Mouse (Mus musculus) MEL (cell line): ENCODE results near the gene Gm44805. TPM values are rescaled to one million over a fixed set of nuclear protein-coding genes. Genes with fewer than 3 reads are reported as not detected.

Source experiments
- DNase-seq: peaks from one replicate; pipeline ENCODE4 v3.0.0; 2011; ENCODE audit warnings: low read depth, low spot score
- H3K27ac ChIP-seq: 2 replicates; pipeline ENCODE4 v1.5.1; 2012; ENCODE audit warnings: low read depth, mild to moderate bottlenecking, control low read depth, low read length, moderate library complexity; ENCODE audit not compliant: control insufficient read depth
- H3K27me3 ChIP-seq, 2 experiments: fragments of 150-350 bp in 1 of 2; sonication (generic) in 1 of 2; 2 replicates each; pipeline ENCODE4 v1.6.1; 2012; ENCODE audit warnings: low read length in 2 of 2, mild to moderate bottlenecking in 2 of 2, improper control_type of control experiment in 1 of 2, moderate library complexity in 1 of 2; ENCODE audit not compliant: insufficient read depth in 2 of 2, control insufficient read depth in 1 of 2
- H3K36me3 ChIP-seq, 2 experiments: 2 replicates each; pipeline ENCODE4 v1.6.1; 2012 to 2014; ENCODE audit warnings: low read length in 2 of 2, improper control_type of control experiment in 1 of 2, inconsistent platforms in 1 of 2, mild to moderate bottlenecking in 1 of 2; ENCODE audit not compliant: insufficient read depth in 2 of 2, control insufficient read depth in 1 of 2
- H3K4me1 ChIP-seq, 2 experiments: fragments of 150-350 bp in 1 of 2; sonication (generic) in 1 of 2; 2 replicates each; pipeline ENCODE4 v1.6.1; 2012; ENCODE audit warnings: low read length in 2 of 2, improper control_type of control experiment in 1 of 2, mild to moderate bottlenecking in 1 of 2; ENCODE audit not compliant: insufficient read depth in 2 of 2, control insufficient read depth in 1 of 2
- H3K4me3 ChIP-seq, 2 experiments: fragments of 150-350 bp in 1 of 2; sonication (generic) in 1 of 2; 2 replicates each; pipeline ENCODE4 v1.5.1; 2012; ENCODE audit warnings: low read depth in 2 of 2, low read length in 2 of 2, mild to moderate bottlenecking in 2 of 2, moderate library complexity in 2 of 2, control low read depth in 1 of 2, improper control_type of control experiment in 1 of 2; ENCODE audit not compliant: control insufficient read depth in 1 of 2, insufficient read depth in 1 of 2
- H3K79me2 ChIP-seq: 2 replicates; pipeline ENCODE4 v1.6.1; 2012; ENCODE audit warnings: mild to moderate bottlenecking, low read length, moderate library complexity; ENCODE audit not compliant: control insufficient read depth, poor library complexity, insufficient read depth
- H3K9ac ChIP-seq: 2 replicates; pipeline ENCODE4 v1.6.1; 2012; ENCODE audit warnings: low read depth, mild to moderate bottlenecking, control low read depth, low read length, moderate library complexity; ENCODE audit not compliant: control insufficient read depth, poor library complexity, severe bottlenecking
- H3K9me3 ChIP-seq: fragments of 150-350 bp; sonication (generic); replicated peaks from 2 replicates; pipeline ENCODE4 v1.6.1; 2012; ENCODE audit warnings: mild to moderate bottlenecking, low read length, improper control_type of control experiment, moderate library complexity; ENCODE audit not compliant: insufficient read depth
- CHD1 ChIP-seq: IDR thresholded peaks from 2 replicates; pipeline ENCODE4 v1.6.1; 2012; ENCODE audit warnings: low read depth, mild to moderate bottlenecking, inconsistent platforms, low read length, improper control_type of control experiment
- CHD2 ChIP-seq: IDR thresholded peaks from 2 replicates; pipeline ENCODE4 v1.6.1; 2011; ENCODE audit warnings: low read length, improper control_type of control experiment
- E2F4 ChIP-seq: IDR thresholded peaks from 2 replicates; pipeline ENCODE4 v1.6.1; 2011; ENCODE audit warnings: low read depth, low read length, improper control_type of control experiment, borderline replicate concordance
- EP300 ChIP-seq, 2 experiments: IDR thresholded peaks; 2 replicates each; pipeline ENCODE4 v1.6.1; 2011; ENCODE audit warnings: improper control_type of control experiment in 2 of 2, low read length in 2 of 2, low read depth in 1 of 2, mild to moderate bottlenecking in 1 of 2
- ETS1 ChIP-seq: IDR thresholded peaks from 2 replicates; pipeline ENCODE4 v1.6.1; 2012; ENCODE audit warnings: low read depth, mild to moderate bottlenecking, inconsistent platforms, low read length, improper control_type of control experiment, moderate library complexity
- GABPA ChIP-seq: IDR thresholded peaks from 2 replicates; pipeline ENCODE4 v1.6.1; 2012; ENCODE audit warnings: low read depth, mild to moderate bottlenecking, inconsistent platforms, low read length, improper control_type of control experiment, moderate library complexity
- JUND ChIP-seq: IDR thresholded peaks from 2 replicates; pipeline ENCODE4 v1.6.1; 2011; ENCODE audit warnings: low read depth, mild to moderate bottlenecking, improper control_type of control experiment, low read length
- KAT2A ChIP-seq: conservative IDR thresholded peaks from 2 replicates; pipeline ENCODE4 v1.6.1; 2012; ENCODE audit warnings: low read depth, low read length, improper control_type of control experiment, inconsistent platforms
- MAFK ChIP-seq: IDR thresholded peaks from 2 replicates; pipeline ENCODE4 v1.6.1; 2011; ENCODE audit warnings: low read depth, mild to moderate bottlenecking, low read length, improper control_type of control experiment, borderline replicate concordance
- MAZ ChIP-seq: IDR thresholded peaks from 2 replicates; pipeline ENCODE4 v1.6.1; 2012; ENCODE audit warnings: low read depth, mild to moderate bottlenecking, inconsistent platforms, low read length, improper control_type of control experiment
- MEF2A ChIP-seq: IDR thresholded peaks from 2 replicates; pipeline ENCODE4 v1.6.1; 2014; ENCODE audit warnings: low read depth, mild to moderate bottlenecking, inconsistent platforms, low read length, improper control_type of control experiment; ENCODE audit not compliant: poor library complexity, insufficient replicate concordance, severe bottlenecking; ENCODE audit errors: extremely low read depth
- MYB ChIP-seq: IDR thresholded peaks from 2 replicates; pipeline ENCODE4 v1.6.1; 2011; ENCODE audit warnings: mild to moderate bottlenecking, low read depth, low read length, improper control_type of control experiment
- MYC ChIP-seq: IDR thresholded peaks from 2 replicates; pipeline ENCODE4 v1.6.1; 2011; ENCODE audit warnings: low read depth, mild to moderate bottlenecking, low read length, improper control_type of control experiment, moderate library complexity
- NELFE ChIP-seq: IDR thresholded peaks from 2 replicates; pipeline ENCODE4 v1.6.1; 2011; ENCODE audit warnings: low read depth, low read length, improper control_type of control experiment
- POLR2A ChIP-seq, 2 experiments: IDR thresholded peaks; 2 replicates each; pipeline ENCODE4 v1.6.1; 2011 to 2012; ENCODE audit warnings: low read length in 2 of 2, mild to moderate bottlenecking in 2 of 2, control low read depth in 1 of 2, improper control_type of control experiment in 1 of 2, low read depth in 1 of 2, moderate library complexity in 1 of 2; ENCODE audit not compliant: control insufficient read depth in 1 of 2, insufficient read depth in 1 of 2, poor library complexity in 1 of 2
- POLR2AphosphoS5 ChIP-seq: IDR thresholded peaks from 2 replicates; pipeline ENCODE4 v1.6.1; 2012; ENCODE audit warnings: low read depth, borderline replicate concordance, mild to moderate bottlenecking, inconsistent platforms, low read length, moderate library complexity, mixed read lengths
- RCOR1 ChIP-seq: IDR thresholded peaks from 2 replicates; pipeline ENCODE4 v1.6.1; 2012; ENCODE audit warnings: low read depth, mild to moderate bottlenecking, inconsistent platforms, low read length, improper control_type of control experiment
- SIN3A ChIP-seq: IDR thresholded peaks from 2 replicates; pipeline ENCODE4 v1.6.1; 2012; ENCODE audit warnings: low read length, improper control_type of control experiment, inconsistent platforms
- TAL1 ChIP-seq: IDR thresholded peaks from 2 replicates; pipeline ENCODE4 v1.6.1; 2012; ENCODE audit warnings: mild to moderate bottlenecking, inconsistent platforms, low read length, moderate library complexity, mixed read lengths
- TBP ChIP-seq: IDR thresholded peaks from 2 replicates; pipeline ENCODE4 v1.8.0; 2011; ENCODE audit warnings: low read depth, low read length, improper control_type of control experiment
- UBTF ChIP-seq: IDR thresholded peaks from 2 replicates; pipeline ENCODE4 v1.6.1; 2012; ENCODE audit warnings: low read depth, mild to moderate bottlenecking, inconsistent platforms, low read length, improper control_type of control experiment, moderate library complexity, borderline replicate concordance; ENCODE audit not compliant: insufficient read depth
- USF1 ChIP-seq: IDR thresholded peaks from 2 replicates; pipeline ENCODE4 v1.6.1; 2014; ENCODE audit warnings: low read depth, mild to moderate bottlenecking, inconsistent platforms, low read length, improper control_type of control experiment, moderate library complexity
- USF2 ChIP-seq, 2 experiments: IDR thresholded peaks; 2 replicates each; pipeline ENCODE4 v1.6.1; 2011 to 2012; ENCODE audit warnings: improper control_type of control experiment in 2 of 2, low read length in 2 of 2, borderline replicate concordance in 1 of 2, inconsistent platforms in 1 of 2, low read depth in 1 of 2, mild to moderate bottlenecking in 1 of 2; ENCODE audit not compliant: insufficient read depth in 1 of 2
- ZNF384 ChIP-seq: IDR thresholded peaks from 2 replicates; pipeline ENCODE4 v1.6.1; 2012; ENCODE audit warnings: low read depth, mild to moderate bottlenecking, inconsistent platforms, low read length, improper control_type of control experiment
- polyA plus RNA-seq, 2 experiments: library from polyadenylated mRNA; stranded (reverse) in 1 of 2; unstranded in 1 of 2; fragments of >175 nt in 1 of 2; fragments of >200 nt in 1 of 2; gene quantifications; 2 replicates each; pipeline versions ENCODE4 v1.2.1 to v1.2.4; 2012; ENCODE audit warnings: low replicate concordance in 2 of 2, low read depth in 1 of 2; ENCODE audit not compliant: insufficient read length in 2 of 2, insufficient read depth in 1 of 2, missing spikeins in 1 of 2
- total RNA-seq: library from RNA; depleted of rRNA; stranded (reverse); fragments of 300-350 nt; gene quantifications from 2 replicates; pipeline ENCODE4 v1.2.3, GENCODE M21; 2012

Gene Gm44805
- total and polyA plus RNA-seq, 3 experiments: not detected

DNA sequence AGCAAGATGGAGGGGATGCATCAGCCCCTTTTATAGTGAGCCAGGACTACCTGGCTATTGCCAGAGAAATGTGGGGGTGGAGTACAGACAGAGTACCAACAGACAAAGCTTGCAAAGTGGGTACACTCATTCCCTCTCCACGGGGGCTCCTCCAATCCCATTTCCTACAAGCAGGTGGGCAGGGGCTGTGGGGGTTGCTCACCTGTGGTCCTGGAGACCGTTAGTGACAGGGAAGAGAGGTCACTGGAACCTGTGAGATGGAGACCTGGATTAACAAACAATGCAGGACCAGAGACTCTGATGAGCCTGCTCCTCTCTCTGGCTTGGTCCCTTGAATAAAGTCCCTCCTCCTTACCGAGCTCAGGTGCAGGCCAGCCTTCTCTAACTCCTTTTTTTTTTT, 53.5 kb downstream of the Gm44805 start:
- Histone ChIP-seq H3K27me3 (no peaks in the 10 kb centered on the region), H3K27ac (no peak overlapping the region), H3K4me1 (peaks cover 3 to 15% of the 10 kb centered on the region in 2 experiments), H3K9ac (peak overlapping the region; percentile 42; the same call in 1 of the 2 replicates), H3K79me2 (no peaks in the 10 kb centered on the region; the same call in 1 of the 2 replicates), H3K4me3 (peak overlapping the region in 1 of 2 experiments; percentile 65; a peak in 2 of 4 replicates), H3K9me3 (no peaks in the 10 kb centered on the region), H3K36me3 (peaks cover 0 to 9% of the 10 kb centered on the region in 2 experiments; a peak in 2 of 4 replicates)
- DNase-seq: no peak
- TF ChIP-seq MAZ (no peak), CHD1 (no peak), ETS1 (no peak), EP300 (IDR thresholded peaks at IDR 0.05; ENCODE audit: low read depth in 1 of 2, low read length in 2 of 2) (no peak), RCOR1 (no peak), TAL1 (no peak), NELFE (no peak), MEF2A (no peak), ZNF384 (no peak), MYB (no peak), MAFK (no peak), UBTF (no peak), GABPA (no peak), TBP (no peak), POLR2A (IDR thresholded peaks at IDR 0.05; ENCODE audit: control insufficient read depth in 1 of 2, insufficient read depth in 1 of 2, low read depth in 1 of 2, low read length in 2 of 2, poor library complexity in 1 of 2) (no peak), MYC (no peak), CHD2 (no peak), JUND (no peak), SIN3A (no peak)

DNA sequence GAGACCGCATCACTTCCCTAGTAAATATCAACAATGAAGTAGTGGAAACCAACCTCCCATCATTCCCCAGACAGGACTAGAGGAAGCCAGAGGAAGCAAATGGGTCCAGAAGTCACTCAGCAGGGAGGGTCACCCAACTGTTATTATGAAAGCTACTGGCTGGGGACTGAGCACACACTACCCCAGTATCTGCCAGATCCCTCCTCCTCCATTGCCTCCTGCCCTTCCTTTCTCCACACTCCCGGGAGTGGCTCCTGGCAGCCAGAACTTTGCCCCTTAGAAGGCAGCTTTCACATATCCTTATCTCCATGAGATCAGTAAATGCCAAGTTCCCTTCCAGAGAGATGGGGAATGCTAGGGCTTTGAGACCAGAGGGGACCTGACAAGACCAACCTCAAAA, 57.8 kb downstream of the Gm44805 start:
- Histone ChIP-seq H3K4me1 (peaks cover 0 to 5% of the 10 kb centered on the region in 2 experiments; a peak in 2 of 4 replicates), H3K36me3 (peaks cover 0 to 3% of the 10 kb centered on the region in 2 experiments; a peak in 1 of 4 replicates), H3K27ac (no peak overlapping the region), H3K79me2 (no peaks in the 10 kb centered on the region), H3K27me3 (no peaks in the 10 kb centered on the region), H3K9ac (no peak overlapping the region), H3K4me3 (no peak overlapping the region), H3K9me3 (no peaks in the 10 kb centered on the region)
- no peak for DNase-seq
- no peak for TF ChIP-seq USF1
- TF ChIP-seq USF2 (IDR thresholded peaks at IDR 0.05; ENCODE audit: borderline replicate concordance in 1 of 2, insufficient read depth in 1 of 2, low read depth in 1 of 2, low read length in 2 of 2): no peak
- TF ChIP-seq RCOR1: no peak
- no peak for TF ChIP-seq POLR2AphosphoS5
- no peak for TF ChIP-seq ZNF384
- no peak for TF ChIP-seq SIN3A
- TF ChIP-seq EP300 (IDR thresholded peaks at IDR 0.05; ENCODE audit: low read depth in 1 of 2, low read length in 2 of 2): no peak
- TF ChIP-seq E2F4: no peak
- no peak for TF ChIP-seq TBP
- TF ChIP-seq KAT2A: no peak
- TF ChIP-seq GABPA: no peak
- no peak for TF ChIP-seq CHD2
